Mouse (Mus musculus) kidney, postnatal 0 days (tissue): ENCODE results near the gene Arhgap23. TPM values are rescaled to one million over a fixed set of nuclear protein-coding genes. Genes with fewer than 3 reads are reported as not detected.

Source experiments
- ATAC-seq: fragments of 200-750 bp; cut with Nextera tagmentation; replicated peaks from 2 replicates; pipeline ENCODE4 v1.8.0; 2017; ENCODE audit warnings: low read depth, moderate number of reproducible peaks, moderate TSS enrichment, moderate library complexity; ENCODE audit not compliant: low FRiP score
- DNase-seq: peaks from one replicate; pipeline ENCODE4 v3.0.0-alpha.2; 2016; ENCODE audit warnings: low spot score
- H3K27ac ChIP-seq: fragments of 300-500 bp; sonication (generic); 2 replicates; pipeline ENCODE4 v1.5.1; 2014; ENCODE audit warnings: mild to moderate bottlenecking
- H3K27me3 ChIP-seq: fragments of 300-500 bp; sonication (generic); 2 replicates; pipeline ENCODE4 v1.6.1; 2014; ENCODE audit warnings: low read length, mixed read lengths; ENCODE audit not compliant: insufficient read depth
- H3K36me3 ChIP-seq: fragments of 300-500 bp; sonication (generic); 2 replicates; pipeline ENCODE4 v1.6.1; 2014; ENCODE audit warnings: low read length, mixed read lengths; ENCODE audit not compliant: insufficient read depth
- H3K4me1 ChIP-seq: fragments of 300-500 bp; sonication (generic); replicated peaks from 2 replicates; pipeline ENCODE4 v1.6.1; 2014; ENCODE audit warnings: antibody characterized with exemption, low read length, mixed read lengths; ENCODE audit not compliant: insufficient read depth
- H3K4me2 ChIP-seq: fragments of 300-500 bp; sonication (generic); 2 replicates; pipeline ENCODE4 v1.6.1; 2014; ENCODE audit warnings: mild to moderate bottlenecking, low read length, moderate library complexity, mixed read lengths
- H3K4me3 ChIP-seq: fragments of 300-500 bp; sonication (generic); replicated peaks from 2 replicates; pipeline ENCODE4 v1.5.1; 2014; ENCODE audit warnings: low read depth, low read length
- H3K9ac ChIP-seq: fragments of 300-500 bp; sonication (generic); 2 replicates; pipeline ENCODE4 v1.6.1; 2014; ENCODE audit warnings: low read depth, low read length
- H3K9me3 ChIP-seq: fragments of 300-500 bp; sonication (generic); replicated peaks from 2 replicates; pipeline ENCODE4 v1.6.1; 2016; ENCODE audit warnings: low read length, inconsistent platforms, mixed read lengths
- CTCF ChIP-seq: IDR thresholded peaks from 2 replicates; pipeline ENCODE4 v1.5.1; 2016; ENCODE audit warnings: antibody characterized with exemption, low read depth, mild to moderate bottlenecking, moderate library complexity
- WGBS: fragments of 180-500 bp; shearing (Covaris S2); extraction: QIAGEN DNeasy Blood & Tissue Kit; methylation state at CpG from one replicate; pipeline ENCODE4 v1.1.7; 2014; 5-methylcytosine and 5-hydroxymethylcytosine counted together
- polyA plus RNA-seq: library from polyadenylated mRNA; unstranded; fragments of >200 nt; fragmentation: Nextera tagmentation; extraction: Ambion mirVana; gene quantifications from 2 replicates; pipeline ENCODE4 v1.2.1, GENCODE M21; 2015

The Arhgap23 gene
- polyA plus RNA-seq, 1 experiment from 2014 or later: 5.7 TPM

DNA sequence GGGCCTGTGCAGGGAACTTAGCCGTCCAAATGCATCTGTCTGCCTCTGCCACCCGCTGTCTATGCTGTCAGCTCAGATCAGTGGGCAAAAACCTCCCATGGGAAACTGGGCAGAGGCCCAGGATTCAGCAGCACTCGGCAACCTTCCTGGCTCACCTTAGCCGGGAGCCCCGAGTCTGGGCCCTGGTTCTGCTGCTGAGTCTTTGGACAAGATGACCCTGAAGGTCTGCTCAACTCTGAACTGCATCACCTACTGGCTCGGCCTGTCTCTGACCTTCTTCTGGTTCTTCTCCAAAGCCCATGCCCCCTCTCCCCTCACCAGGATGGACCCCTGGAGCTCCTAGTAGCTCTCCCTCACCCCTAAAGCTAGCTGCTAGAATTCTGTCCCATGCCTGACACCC is 30.3 kb downstream of the Arhgap23 start:
- ATAC-seq (no peak), DNase-seq (no peak)
- Histone ChIP-seq H3K4me3 (no peak overlapping the region), H3K4me2 (no peak overlapping the region), H3K4me1 (peaks cover 34% of the 10 kb centered on the region), H3K9ac (no peak overlapping the region), H3K36me3 (peaks cover 33% of the 10 kb centered on the region), H3K27ac (no peak overlapping the region), H3K9me3 (no peaks in the 10 kb centered on the region), H3K27me3 (no peaks in the 10 kb centered on the region)
- no peak for TF ChIP-seq CTCF
- 76% methylated on average over 6 of the region's 6 CpGs for WGBS

- no peak for DNase-seq
- no peak overlapping the region for H3K4me2 ChIP-seq
- peaks cover 34% of the 10 kb centered on the region for H3K4me1 ChIP-seq
- H3K9me3 ChIP-seq: no peaks in the 10 kb centered on the region
- WGBS: 74% methylated on average over 4 of the region's 4 CpGs
- H3K9ac ChIP-seq: no peak overlapping the region
- H3K36me3 ChIP-seq: peaks cover 33% of the 10 kb centered on the region
- TF ChIP-seq CTCF: no peak
- H3K4me3 ChIP-seq: no peak overlapping the region
- ATAC-seq: no peak
- H3K27ac ChIP-seq: no peak overlapping the region
- no peaks in the 10 kb centered on the region for H3K27me3 ChIP-seq
These were observed 30.7 kb downstream of the Arhgap23 start for GRCm38 (mm10) chr11:97445999-97446511.

DNA sequence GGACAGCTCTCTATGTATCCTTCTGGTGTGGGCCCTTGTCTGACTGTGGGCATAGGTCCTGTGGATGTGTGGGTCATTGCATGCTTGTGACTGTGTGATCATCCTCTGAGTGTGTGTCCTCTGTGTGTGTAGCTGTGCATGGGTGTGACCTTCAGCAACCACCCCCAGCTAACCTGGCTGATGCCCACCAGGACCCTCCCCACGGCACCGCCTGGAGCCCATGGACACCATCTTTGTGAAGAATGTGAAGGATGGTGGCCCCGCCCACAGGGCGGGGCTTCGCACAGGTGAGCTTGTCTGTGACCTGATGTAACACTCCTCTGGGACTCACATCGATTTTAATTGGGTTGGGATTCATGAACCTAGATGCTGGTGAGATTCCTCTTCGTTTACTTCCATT is 32.6 kb downstream of the Arhgap23 start:
- DNase-seq: no peak
- 87% methylated on average over 7 of the region's 7 CpGs for WGBS
- Histone ChIP-seq H3K4me3 (no peak overlapping the region), H3K9ac (no peak overlapping the region), H3K4me1 (peaks cover 15% of the 10 kb centered on the region), H3K36me3 (peaks cover 44% of the 10 kb centered on the region), H3K9me3 (no peaks in the 10 kb centered on the region), H3K27ac (no peak overlapping the region), H3K4me2 (no peak overlapping the region), H3K27me3 (no peaks in the 10 kb centered on the region)
- ATAC-seq: no peak
- no peak for TF ChIP-seq CTCF

- no peak for TF ChIP-seq CTCF
- no peak overlapping the region for H3K9ac ChIP-seq
- WGBS: 80% methylated on average over 11 of the region's 11 CpGs
- no peaks in the 10 kb centered on the region for H3K9me3 ChIP-seq
- DNase-seq: no peak
- no peak overlapping the region for H3K4me2 ChIP-seq
- no peak for ATAC-seq
- H3K4me1 ChIP-seq: peaks cover 11% of the 10 kb centered on the region; the same call in 1 of the 2 replicates
- H3K27me3 ChIP-seq: no peaks in the 10 kb centered on the region
- H3K4me3 ChIP-seq: no peak overlapping the region
- H3K27ac ChIP-seq: peak overlapping the region; percentile 86
- peaks cover 42% of the 10 kb centered on the region for H3K36me3 ChIP-seq
These were observed 33.5 kb downstream of the Arhgap23 start for GRCm38 (mm10) chr11:97448611-97449394.

DNA sequence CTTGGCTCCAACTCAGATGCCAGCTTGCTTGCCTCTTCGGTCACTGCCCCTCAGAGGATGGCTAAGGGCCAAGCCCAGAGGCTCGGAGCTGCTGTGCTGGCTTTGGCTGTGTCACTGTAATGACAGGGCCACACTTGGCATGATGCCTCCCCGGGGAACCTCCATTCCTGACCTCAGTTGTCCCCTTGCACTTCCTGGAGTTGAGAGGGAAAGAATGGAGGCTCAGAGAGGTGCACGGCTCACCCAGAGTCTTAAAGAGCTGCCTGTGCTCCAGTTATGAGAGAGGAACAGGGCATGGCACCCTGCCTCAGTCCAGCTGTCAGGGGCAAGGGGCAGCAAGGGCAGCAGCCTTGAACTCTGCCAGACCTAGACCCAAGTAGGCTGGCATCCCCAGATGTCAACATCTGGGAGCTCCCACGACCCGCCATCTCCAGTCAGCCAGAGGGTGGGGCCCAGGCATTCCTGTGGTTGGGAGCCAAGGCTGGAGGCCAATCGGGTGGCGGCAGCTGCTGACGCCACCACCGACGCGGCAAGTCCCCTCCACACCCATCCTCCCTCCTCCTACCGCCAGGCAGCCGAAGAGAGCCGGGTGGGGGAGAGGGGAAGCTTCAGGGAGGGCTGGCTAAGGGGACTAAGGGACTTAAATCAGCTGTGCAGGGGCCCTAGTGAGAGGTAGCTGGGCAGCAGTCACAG is 34.4 kb downstream of the Arhgap23 start:
- Histone ChIP-seq H3K27me3 (no peaks in the 10 kb centered on the region), H3K27ac (peak overlapping the region; percentile 86), H3K4me3 (peak overlapping the region; percentile 38), H3K4me1 (peaks cover 11% of the 10 kb centered on the region; the same call in 1 of the 2 replicates), H3K9me3 (no peaks in the 10 kb centered on the region), H3K4me2 (peak overlapping the region; percentile 73), H3K36me3 (peaks cover 41% of the 10 kb centered on the region), H3K9ac (peak overlapping the region; percentile 57)
- TF ChIP-seq CTCF: 0 out of 2 replicates have a peak, but pooled peaks have one; percentile 18
- ATAC-seq (peak; percentile 81), DNase-seq (peak; percentile 97)
- 11% methylated on average over 14 of the region's 15 CpGs for WGBS

GRCm38 (mm10) chr11:97450305-97450922 is 35.1 kb downstream of the Arhgap23 start:
- H3K9ac ChIP-seq: peak overlapping the region; percentile 57

More at GRCm38 (mm10) chr11:97450305-97450922, 35.1 kb downstream of the Arhgap23 start:
- Histone ChIP-seq H3K4me1 (peaks cover 11% of the 10 kb centered on the region; the same call in 1 of the 2 replicates), H3K27me3 (no peaks in the 10 kb centered on the region), H3K36me3 (peaks cover 43% of the 10 kb centered on the region), H3K9me3 (no peaks in the 10 kb centered on the region), H3K4me3 (peak overlapping the region; percentile 38), H3K4me2 (peak overlapping the region; percentile 73), H3K27ac (peak overlapping the region; percentile 86)
- ATAC-seq (peak; percentile 29; the same call in 1 of the 2 replicates), DNase-seq (no peak)
- TF ChIP-seq CTCF: no peak
- WGBS: 25% methylated on average over 10 of the region's 10 CpGs
